Mouse (Mus musculus): ENCODE measurements around the gene C130026I21Rik. TPM values are rescaled to one million over a fixed set of nuclear protein-coding genes. Genes with fewer than 3 reads are reported as not detected.

C130026I21Rik gene
- polyA plus RNA-seq, 1 experiment from 2014 or later, result not detected

GRCm38 (mm10) chr1:84951566-84951965 lies 318.8 kb downstream of the C130026I21Rik start:
- ATAC-seq (ENCODE audit: low FRiP score), result no peak
- H3K4me2 ChIP-seq, result no peak overlapping the region
- no peak overlapping the region for H3K4me3 ChIP-seq (replicated peaks)
- no peaks in the 10 kb centered on the region for H3K4me1 ChIP-seq
- WGBS, result 91% methylated on average over 3 of the region's 3 CpGs
- H3K36me3 ChIP-seq, result no peaks in the 10 kb centered on the region
- H3K27ac ChIP-seq (replicated peaks), result no peak overlapping the region
- no peak overlapping the region for H3K9ac ChIP-seq (replicated peaks)
- H3K9me3 ChIP-seq (replicated peaks), result no peaks in the 10 kb centered on the region
- H3K27me3 ChIP-seq (replicated peaks), result no peaks in the 10 kb centered on the region

GRCm38 (mm10) chr1:84947390-84947789 lies 323.0 kb downstream of the C130026I21Rik start:
- Histone ChIP-seq H3K9me3 (replicated peaks) (no peaks in the 10 kb centered on the region), H3K4me3 (replicated peaks) (no peak overlapping the region), H3K9ac (replicated peaks) (no peak overlapping the region), H3K27me3 (replicated peaks) (no peaks in the 10 kb centered on the region), H3K4me2 (no peak overlapping the region), H3K36me3 (no peaks in the 10 kb centered on the region), H3K27ac (replicated peaks) (no peak overlapping the region), H3K4me1 (no peaks in the 10 kb centered on the region)
- WGBS, result 68% methylated on average over 2 of the region's 2 CpGs
- ATAC-seq (ENCODE audit: low FRiP score), result no peak

- Histone ChIP-seq H3K4me3 (replicated peaks) (no peak overlapping the region), H3K27ac (replicated peaks) (no peak overlapping the region), H3K9ac (replicated peaks) (no peak overlapping the region), H3K36me3 (no peaks in the 10 kb centered on the region), H3K27me3 (replicated peaks) (no peaks in the 10 kb centered on the region), H3K4me1 (no peaks in the 10 kb centered on the region), H3K4me2 (no peak overlapping the region), H3K9me3 (replicated peaks) (no peaks in the 10 kb centered on the region)
- ATAC-seq (ENCODE audit: low FRiP score), result no peak
- 76% methylated on average over 3 of the region's 3 CpGs for whole genome bisulfite sequencing
Observed at GRCm38 (mm10) chr1:84945950-84946349, 324.4 kb downstream of the C130026I21Rik start.

GRCm38 (mm10) chr1:84943549-84943948 lies 326.8 kb downstream of the C130026I21Rik start:
- ATAC-seq (ENCODE audit: low FRiP score), result no peak

More at GRCm38 (mm10) chr1:84943549-84943948, 326.8 kb downstream of the C130026I21Rik start:
- Histone ChIP-seq H3K36me3 (no peaks in the 10 kb centered on the region), H3K9ac (replicated peaks) (no peak overlapping the region), H3K9me3 (replicated peaks) (no peaks in the 10 kb centered on the region), H3K4me1 (no peaks in the 10 kb centered on the region), H3K27ac (replicated peaks) (no peak overlapping the region), H3K4me2 (no peak overlapping the region), H3K27me3 (replicated peaks) (no peaks in the 10 kb centered on the region), H3K4me3 (replicated peaks) (no peak overlapping the region)
- 93% methylated on average over 4 of the region's 4 CpGs for WGBS

Small RNA genes lying within 50 kb of the gene (microRNA-seq; reads per million reads assigned to microRNA genes)
- gene Gm27907, result not detected

Other genes with a start within 250 kb of the C130026I21Rik start
- not detected in 2 replicates for gene Gm10553, start 170.4 kb downstream of the C130026I21Rik start, polyA plus RNA-seq (2015; fragmentation: Nextera tagmentation; extraction: Ambion mirVana)
- gene A530032D15Rik, start 160.7 kb downstream of the C130026I21Rik start, polyA plus RNA-seq (2015; fragmentation: Nextera tagmentation; extraction: Ambion mirVana), result not detected in 2 replicates

All from neural tube, embryonic 15.5 days (tissue).